Mouse (Mus musculus): ENCODE measurements around the gene Hps3.
"Not testable (repeated sequence)": the region's sequence is repeated elsewhere in the genome, so short reads cannot be mapped to it uniquely, and the experiment has no call there.

The Hps3 gene

DNA sequence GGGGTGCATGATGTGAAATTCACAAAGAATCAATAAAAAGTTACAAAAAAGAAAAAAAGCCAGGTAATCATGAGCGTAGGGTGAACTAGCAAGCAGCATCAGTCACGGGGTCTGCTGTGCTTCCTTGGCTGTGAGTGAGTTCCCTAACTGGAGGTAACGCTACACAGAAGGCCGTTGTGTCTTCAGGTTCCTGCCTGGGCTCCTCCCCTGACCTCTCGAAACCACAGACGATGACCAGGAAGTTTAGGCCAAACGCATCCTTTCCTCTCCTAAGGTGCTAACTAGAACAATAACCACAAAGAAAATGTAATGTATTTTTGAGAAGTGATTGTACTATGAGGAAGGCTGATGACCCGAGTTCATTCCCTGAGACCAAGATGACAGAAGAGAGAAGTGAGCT lies 30.7 kb downstream of the Hps3 start:
- DNase-seq = no peak

DNA sequence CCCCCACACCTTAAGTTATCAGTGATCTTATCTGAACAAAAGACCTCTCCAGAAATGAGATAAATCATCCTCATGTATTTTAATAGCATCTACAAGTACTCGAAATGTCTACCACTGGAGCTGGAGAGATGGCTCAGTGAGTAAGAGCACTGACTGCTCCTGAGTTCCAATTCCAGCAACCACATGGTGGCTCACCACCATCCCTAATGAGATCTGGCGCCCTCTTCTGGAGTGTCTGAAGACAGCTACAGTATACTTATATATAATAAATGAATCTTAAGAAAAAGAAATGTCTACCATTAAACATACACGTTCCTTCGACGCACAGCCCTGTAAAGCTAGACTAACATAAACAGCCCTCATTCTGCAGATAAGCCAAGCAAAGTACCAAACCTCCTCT lies 32.3 kb downstream of the Hps3 start:
- DNase-seq = no peak

GRCm38 (mm10) chr3:20000806-20001205 lies 34.3 kb downstream of the Hps3 start:
- no peak for DNase-seq

DNA sequence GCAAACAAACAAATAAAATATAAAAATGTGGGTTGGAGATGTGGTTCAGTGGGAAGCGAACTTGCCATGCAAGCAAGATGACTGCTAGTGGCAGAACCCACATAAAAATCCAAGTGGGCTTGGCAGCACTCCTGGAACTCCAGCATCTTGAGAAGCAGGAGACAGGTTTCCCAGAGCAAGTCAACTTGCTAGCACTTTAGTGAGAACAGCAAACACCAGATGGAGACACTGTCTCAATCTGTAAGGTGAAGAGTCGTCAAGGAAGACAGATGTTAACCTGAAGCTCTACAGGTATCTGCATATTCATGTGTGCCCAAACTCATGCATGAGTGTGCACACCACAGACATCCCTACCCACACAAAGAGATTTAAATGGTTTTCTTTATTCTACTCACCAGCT lies 35.6 kb downstream of the Hps3 start:
- DNase-seq = peak; percentile 18

DNA sequence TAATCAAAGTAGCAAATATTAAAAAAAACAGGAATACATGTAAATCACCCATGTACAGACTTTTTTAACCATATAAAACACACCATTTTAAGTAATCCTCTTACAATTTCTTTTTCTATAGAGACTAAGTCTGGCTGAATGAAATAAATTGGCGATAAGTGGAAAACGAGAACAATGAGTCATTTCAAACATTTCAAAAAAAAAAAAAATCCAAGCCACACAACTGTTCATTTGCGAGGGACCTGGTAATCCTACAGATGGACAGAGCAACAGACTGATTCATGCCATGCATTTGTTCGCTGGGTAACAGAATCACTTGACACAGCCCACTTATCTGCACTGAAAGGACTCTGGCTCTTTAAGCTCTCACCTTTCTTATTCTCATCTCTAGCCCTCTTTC lies 42.7 kb downstream of the Hps3 start:
- DNase-seq = no peak

DNA sequence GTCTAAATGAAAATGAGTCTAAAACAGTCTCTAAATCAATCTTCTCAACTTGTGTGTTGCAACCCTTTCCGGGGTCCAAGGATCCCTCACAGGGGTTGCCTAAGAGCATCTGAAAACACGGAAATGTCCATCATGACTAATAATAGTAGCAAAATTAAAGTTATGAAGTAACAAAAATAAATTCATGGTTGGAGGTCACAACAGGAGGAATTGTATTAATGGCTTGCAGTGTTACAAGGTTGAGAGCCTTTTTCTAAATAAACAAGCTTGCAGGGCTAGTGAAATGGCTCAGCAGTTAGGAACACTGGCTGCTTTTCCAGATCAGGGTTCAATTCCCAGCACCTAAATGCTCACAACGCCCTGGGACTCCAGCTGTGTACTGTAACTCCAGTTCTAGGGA lies 45.1 kb downstream of the Hps3 start:
- no peak for DNase-seq

DNA sequence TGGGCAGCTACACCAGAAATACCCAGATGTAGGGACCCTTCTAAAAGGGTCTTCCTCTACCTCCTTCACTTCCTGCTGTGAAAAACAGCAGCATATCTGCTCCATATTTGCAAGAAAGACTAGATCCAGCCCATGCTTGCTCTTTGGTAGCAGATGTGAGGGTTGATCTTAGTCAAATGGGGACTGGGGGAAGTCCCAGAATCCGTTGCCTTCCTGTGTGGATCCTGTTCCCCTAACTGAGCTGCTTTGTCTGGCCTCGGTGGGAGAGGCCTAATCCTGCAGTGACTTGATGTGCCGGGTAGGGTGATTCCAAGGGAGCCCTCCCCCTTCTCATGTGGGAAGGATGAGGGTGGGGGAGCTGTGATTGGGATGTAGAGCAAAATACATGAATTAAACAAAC lies 49.0 kb downstream of the Hps3 start:
- DNase-seq = no peak

GRCm38 (mm10) chr3:19982846-19983245 lies 52.3 kb downstream of the Hps3 start:
- DNase-seq = no peak

GRCm38 (mm10) chr3:19981156-19981555 lies 54.0 kb downstream of the Hps3 start:
- DNase-seq = no peak

DNA sequence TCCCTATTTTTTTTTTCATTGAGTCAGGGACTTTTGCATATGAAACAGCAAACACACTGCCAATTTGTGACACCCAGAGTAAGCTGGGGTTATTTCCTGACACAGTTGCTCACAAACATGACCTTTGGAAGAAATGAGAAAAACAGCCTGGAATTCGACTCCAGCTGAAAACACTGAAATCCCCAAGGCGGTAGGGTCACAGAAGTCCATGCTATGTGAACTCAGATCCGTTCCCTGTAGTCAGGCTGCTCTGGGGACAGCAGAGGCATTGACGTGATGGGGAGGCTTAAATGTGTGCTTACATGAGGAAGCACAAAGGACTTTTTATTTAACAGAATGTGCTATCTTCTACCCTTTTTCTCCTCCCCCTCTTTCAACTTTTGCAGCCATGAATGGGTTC lies 56.6 kb downstream of the Hps3 start:
- DNase-seq = no peak

DNA sequence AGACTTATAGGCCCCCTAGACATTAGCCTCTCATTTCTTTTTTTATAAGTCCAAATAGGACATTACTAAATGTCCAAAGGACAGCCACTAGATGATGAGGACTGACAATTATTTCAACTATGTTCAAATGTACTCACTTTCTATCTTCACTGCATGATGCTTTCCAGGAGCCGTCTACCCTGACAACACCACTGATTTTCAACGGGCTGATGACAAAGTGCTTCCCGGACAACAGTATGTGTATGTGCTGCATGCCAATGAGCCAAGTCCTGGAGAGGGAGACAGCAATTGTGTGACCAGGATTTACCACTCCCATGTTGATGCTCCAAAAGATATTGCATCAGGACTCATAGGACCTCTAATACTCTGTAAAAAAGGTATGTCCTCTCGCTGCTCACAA lies 69.0 kb downstream of the Hps3 start:
- DNase-seq = no peak

- DNase-seq = no peak
Measured at GRCm38 (mm10) chr3:19965239-19965638, 69.9 kb downstream of the Hps3 start.

- DNase-seq = no peak
Measured at GRCm38 (mm10) chr3:19964625-19965188, 70.4 kb downstream of the Hps3 start.

GRCm38 (mm10) chr3:19962769-19963513 lies 72.2 kb downstream of the Hps3 start:
- DNase-seq = no peak

DNA sequence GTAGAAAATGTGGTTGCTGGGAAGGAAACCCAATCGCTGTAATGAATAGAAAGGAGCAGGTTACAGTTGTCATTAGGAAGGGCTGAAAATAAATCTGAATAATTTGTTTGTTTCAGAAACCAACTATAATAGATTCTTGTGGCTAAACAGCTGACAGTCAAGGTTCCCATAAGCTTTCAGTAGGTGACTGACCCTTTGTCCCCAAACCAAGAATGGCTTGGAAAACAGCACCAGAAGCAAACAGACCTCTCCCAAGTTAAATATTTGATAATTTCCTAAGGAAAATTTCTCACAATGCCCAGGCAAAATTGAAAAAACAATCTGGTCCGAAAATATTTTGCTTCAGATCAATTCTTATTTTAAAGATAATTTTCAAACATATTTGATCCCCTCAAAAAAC lies 73.8 kb downstream of the Hps3 start:
- no peak for DNase-seq

GRCm38 (mm10) chr3:19960570-19961114 lies 74.5 kb downstream of the Hps3 start:
- DNase-seq = no peak

DNA sequence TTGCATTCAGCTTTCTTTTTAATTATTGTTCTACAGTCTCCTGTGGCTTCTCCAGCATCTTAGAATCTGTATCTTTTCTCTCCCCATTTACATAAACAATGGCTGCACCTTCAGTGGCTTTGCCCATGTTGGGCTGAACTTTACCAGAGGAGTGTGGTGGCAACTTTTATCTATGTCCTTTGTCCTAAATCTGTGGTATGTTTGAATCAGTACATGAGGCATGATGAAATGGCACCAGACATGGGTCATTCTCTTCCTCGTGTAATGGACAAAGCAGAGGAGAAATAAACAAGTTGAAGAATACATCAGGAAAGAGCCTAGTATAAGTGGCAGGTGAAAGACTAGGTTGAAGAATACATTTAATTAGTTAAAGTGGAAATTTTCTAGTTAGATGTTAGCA lies 76.1 kb downstream of the Hps3 start:
- DNase-seq = no peak

DNA sequence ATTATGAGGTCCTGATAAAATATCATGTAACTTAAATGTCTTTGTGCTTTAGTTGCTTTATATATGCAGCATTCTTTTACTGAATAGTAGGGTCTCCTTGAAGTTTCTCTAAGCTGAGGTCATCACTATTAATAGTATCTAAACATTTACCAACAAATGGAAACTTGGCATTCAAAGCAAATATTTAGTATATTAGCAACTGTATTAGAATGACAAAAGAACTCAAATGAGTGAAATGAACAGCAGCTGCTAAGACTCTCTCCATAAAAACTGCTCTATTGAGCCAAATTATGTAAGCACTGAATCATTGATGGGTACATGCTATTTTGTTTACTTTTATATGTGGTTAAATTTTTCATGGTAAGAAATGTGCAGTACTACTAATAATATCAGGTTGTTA lies 77.1 kb downstream of the Hps3 start:
- DNase-seq = no peak

DNA sequence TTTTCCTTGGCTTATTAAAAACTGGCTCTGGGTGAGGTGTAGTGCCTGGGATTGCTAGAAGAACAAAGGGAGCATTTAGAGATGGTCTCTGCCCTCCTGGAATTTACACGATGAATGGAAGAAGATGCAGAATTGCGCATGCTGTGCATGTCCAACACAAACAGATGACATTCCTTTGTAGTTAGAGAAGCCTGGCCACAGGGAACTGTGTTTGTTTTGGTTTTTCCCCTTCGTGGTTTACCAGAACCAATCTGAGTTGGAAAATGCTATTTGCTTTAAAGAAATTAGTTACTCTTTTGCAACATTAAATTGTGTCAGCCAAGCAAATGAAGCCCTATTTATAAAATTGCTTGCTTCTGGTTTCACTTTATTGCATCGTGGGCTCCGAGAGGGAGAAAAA lies 78.2 kb downstream of the Hps3 start, which contains the start of gene Cp:
TSS of gene Cp (plus strand) at position 170 of the 400 bp plus-strand sequence.
- DNase-seq = no peak

GRCm38 (mm10) chr3:19953865-19954264 lies 81.2 kb downstream of the Hps3 start:
- no peak for DNase-seq

- no peak for DNase-seq
Measured at GRCm38 (mm10) chr3:19953425-19953824, 81.7 kb downstream of the Hps3 start.

DNA sequence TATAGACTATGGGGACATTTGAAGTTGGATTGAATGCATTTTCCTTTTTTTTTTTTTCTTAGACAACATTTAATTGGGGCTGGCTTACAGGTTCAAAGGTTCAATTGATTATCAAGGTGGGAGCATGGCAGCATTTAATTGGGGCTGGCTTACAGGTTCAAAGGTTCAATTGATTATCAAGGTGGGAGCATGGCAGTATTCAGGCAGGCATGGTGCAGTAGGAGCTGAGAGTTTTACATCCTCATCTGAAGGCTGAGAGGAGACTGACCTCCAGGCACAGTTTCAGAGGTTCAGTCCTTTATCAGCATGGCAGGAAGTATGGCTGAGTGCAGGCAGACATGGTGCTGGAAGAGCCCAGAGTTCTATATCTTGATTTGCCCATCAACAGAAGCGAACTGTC lies 85.7 kb downstream of the Hps3 start:
- not testable (repeated sequence) for DNase-seq

GRCm38 (mm10) chr3:19948552-19948951 lies 86.6 kb downstream of the Hps3 start:
- no peak for DNase-seq

Measured in right cerebral cortex, postnatal 14 days (tissue).